Mouse (Mus musculus): ENCODE data around the gene Wsb1. TPM values are rescaled to one million over a fixed set of nuclear protein-coding genes. Genes with fewer than 3 reads are reported as not detected.
"Not testable (repeated sequence)": the region's sequence is repeated elsewhere in the genome, so short reads cannot be mapped to it uniquely, and the experiment has no call there.

Wsb1 gene
- total RNA-seq, 2 experiments from 2014 or later, result 40.9 to 48.5 TPM

DNA sequence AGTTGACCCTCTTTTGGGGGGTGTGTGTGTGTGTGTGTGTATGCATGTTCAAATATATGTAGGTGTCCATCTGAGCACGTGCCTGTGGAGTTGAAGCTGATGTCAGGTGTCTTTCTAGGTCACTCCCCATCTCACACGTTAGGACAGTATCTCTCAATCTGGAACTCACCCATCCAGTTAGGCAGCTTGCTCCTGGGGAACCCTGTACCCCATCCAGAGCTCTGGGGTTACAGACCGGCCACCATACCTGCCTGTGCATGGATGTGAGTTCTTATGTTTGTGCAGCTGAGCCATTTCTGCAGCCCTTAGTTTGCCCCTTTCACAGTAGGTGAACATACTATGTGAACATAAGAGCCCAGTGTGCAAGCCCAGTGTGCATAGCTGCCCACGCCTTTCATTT lies 18.6 kb upstream of the Wsb1 start:
- intact Hi-C loops (cut with DNase I), result no loop called here
- no peak for DNase-seq

DNA sequence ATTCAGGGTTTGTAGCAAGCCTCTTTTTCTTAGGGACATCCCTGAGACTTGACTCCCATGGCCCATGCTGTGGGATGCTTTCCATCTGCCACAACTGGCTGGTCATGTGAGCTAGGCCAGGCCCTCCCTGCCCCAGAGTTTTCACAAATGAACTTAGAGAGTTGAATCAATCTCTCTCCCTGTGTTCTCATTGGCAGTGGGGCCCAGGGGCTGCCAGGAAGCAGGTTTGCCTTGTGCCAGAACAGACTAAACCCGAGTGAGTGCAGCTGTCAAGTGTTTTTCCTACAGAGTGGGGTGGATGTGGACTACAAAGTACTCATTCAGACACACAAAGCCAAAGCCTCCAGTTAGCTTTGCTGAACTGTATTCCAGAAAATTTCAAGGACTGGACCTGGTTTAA lies 12.7 kb upstream of the Wsb1 start:
- peak; percentile 57 to 70 for DNase-seq

DNA sequence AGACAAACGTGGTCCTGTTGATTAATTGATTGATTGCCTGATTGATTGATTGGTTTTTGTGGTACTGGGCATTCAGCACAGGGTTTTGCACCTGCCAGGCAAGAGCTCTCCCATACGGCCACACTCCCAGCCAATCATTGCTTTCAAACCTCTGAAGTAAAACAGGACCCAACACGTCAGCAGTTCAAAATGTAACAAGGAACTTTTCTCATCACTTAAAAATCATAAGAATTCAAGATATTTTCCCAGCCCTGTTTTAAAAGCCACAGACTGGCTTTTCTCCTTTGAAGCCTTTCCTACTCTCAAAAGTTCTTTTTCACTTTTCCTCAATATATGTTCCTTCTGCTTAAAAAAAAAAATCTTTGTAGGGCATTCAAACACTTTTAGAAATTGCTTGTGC lies 9.9 kb upstream of the Wsb1 start:
- DNase-seq, result no peak
- intact Hi-C loops (cut with DNase I), result no loop called here

More for the DNA sequence above, 12.7 kb upstream of the Wsb1 start:
- intact Hi-C loops (cut with DNase I), result no loop called here

DNA sequence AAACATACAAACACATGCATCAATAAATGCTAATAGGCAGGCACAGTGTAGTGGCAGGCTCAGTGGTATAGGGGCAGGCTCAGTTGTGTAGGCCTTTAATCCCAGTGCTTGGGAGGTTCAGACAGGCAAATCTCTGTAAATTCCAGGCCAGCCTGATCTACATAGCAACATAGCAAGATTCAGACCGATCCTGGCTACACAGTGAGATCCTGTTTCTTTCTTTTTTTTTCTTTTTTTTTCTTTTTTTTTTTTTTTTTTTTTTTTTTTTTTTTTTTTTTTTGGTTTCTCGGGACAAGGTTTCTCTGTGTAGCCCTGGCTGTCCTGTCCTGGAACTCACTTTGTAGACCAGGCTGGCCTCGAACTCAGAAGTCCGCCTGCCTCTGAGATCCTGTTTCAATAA lies 5.7 kb upstream of the Wsb1 start:
- DNase-seq; intact Hi-C loops (cut with DNase I): not testable (repeated sequence)

DNA sequence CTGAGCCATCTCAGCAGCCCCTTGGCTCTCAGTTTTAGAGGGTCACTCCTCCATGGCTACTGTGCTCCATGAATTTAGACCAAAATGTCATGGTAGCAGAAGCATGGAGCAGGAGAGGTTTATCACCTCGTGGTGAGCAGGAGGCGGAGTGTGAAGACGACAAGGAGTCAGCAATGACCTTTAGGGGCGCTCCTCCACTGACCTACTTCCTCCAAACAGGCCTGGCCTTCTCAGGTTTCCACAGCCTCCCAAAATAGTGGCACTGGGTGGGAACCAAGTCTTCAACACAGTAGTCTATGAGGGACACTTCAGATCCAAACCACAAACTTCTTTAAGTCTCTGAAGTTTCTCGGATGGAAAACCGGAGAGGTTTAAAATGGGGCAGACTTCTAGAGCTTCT lies 4.3 kb upstream of the Wsb1 start:
- intact Hi-C loops (cut with DNase I), result no loop called here
- no peak for DNase-seq

DNA sequence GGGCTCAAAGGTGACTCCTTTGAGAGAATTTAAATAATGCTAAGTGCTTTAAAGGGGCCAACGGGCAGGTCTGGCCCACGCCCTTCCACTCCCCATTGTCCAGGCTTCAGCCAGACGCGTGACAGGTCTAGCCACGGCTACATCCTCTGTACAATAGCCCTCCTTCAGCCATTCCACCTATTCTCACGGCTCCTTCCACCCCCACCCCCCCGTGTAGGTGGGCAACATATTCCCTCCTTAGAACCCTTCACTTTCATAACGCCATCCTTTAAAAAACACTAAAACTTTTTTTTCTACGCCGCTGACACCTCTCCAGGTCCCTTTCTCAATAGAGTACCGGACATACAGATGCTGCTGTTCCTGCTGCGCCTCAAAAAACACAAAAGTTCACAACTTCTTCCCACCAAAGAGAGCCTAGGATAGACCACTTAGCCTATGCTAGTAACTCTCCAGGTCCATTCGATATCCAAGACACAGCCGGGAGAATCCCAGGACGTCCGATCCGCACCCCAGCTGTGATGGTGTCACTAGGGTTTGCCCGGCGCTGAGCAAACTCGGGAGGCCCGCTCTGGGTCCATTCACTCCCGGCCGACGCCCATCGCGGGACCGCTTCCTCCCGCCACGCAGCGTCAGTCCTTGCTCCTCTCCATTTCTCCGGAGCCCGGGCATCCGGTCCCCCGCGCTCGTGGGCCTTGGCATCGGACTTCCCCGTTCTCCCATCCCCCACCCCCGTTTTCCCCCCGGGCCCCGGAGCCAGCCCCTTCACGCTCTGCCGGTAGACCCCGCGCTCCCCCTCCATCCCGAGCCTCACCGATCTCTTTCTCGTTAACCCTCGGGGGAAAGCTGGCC lies 705 bp downstream of the Wsb1 start:
- DNase-seq, result peak; percentile 67 to 75
- intact Hi-C loops (cut with DNase I), result loop anchor here (2.0 kb wide), 1 partner anchor 37 kb away; no protein-coding TSS in a partner anchor

DNA sequence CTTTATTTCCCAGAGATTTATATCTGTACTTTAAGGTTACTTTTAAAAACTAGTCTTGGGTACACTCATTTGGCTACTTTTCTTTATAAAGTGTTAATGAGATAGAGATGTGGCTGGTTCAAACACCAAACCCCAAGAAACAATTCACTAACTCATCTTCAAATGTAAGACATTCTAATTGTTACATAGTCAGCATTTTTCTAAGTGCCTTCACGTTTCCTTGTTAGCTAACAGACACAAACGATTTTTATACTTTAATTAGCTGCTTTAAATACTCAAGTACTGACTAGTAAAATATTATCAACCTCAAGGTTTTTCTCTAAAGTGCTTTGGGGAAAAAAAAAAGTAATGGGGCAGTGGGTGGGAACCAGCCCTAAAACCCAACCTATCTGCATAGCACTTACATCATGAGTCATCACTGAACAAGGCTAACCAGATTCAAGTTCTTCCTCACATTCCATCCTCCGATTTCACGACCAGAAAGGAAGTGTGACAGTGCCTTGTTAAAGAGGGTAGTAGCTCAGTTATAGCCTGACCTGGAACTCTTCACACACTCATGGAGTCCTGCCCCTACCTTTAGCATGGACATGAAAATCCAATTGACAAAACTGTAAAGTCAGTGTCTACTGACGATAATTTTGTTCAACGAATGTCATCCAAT lies 1.5 kb downstream of the Wsb1 start:
- intact Hi-C loops (cut with DNase I), result loop anchor here (2.0 kb wide), 1 partner anchor 38 kb away; no protein-coding TSS in a partner anchor
- DNase-seq, result peak; percentile 29 to 40

DNA sequence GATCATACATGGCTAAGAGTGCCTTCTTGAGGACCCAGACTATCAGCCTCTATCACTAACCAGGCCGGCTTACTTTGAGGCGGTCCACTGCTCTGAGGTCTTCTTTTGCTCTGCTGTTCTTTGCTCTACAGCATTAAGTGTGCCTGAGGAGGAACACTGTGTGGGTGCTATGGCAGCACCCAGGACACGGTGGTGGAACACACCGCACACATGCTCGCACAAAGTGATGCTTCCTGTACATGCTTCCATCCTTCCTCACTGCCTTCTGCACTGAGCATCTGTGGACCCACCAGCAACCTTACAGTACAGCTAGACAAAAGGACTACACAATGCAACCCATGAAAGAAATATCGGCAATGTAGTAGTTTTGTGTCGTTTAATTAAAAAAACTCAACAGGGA lies 15.4 kb downstream of the Wsb1 start:
- DNase-seq, result no peak

DNA sequence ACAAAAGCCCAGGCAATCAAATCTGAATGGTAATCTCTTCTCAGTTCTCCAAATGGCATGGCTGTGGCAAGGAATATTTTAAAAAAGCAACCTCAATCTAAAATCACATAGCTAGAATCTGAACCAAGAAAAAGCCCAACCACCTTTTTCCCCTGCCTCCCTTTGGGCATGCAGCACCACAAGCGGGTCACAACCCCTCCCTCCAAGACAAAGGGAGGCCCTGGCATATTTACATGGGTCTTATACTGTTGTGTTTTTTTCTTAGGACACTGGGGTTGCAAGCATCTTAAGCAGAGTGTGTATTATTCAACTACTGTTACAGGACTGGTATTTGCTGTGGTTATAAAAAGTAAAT lies 16.1 kb downstream of the Wsb1 start:
- intact Hi-C loops (cut with DNase I), result no loop called here
- peak in 1 of 2 experiments; percentile 77 for DNase-seq

More for the DNA sequence above, 15.4 kb downstream of the Wsb1 start:
- intact Hi-C loops (cut with DNase I), result no loop called here

DNA sequence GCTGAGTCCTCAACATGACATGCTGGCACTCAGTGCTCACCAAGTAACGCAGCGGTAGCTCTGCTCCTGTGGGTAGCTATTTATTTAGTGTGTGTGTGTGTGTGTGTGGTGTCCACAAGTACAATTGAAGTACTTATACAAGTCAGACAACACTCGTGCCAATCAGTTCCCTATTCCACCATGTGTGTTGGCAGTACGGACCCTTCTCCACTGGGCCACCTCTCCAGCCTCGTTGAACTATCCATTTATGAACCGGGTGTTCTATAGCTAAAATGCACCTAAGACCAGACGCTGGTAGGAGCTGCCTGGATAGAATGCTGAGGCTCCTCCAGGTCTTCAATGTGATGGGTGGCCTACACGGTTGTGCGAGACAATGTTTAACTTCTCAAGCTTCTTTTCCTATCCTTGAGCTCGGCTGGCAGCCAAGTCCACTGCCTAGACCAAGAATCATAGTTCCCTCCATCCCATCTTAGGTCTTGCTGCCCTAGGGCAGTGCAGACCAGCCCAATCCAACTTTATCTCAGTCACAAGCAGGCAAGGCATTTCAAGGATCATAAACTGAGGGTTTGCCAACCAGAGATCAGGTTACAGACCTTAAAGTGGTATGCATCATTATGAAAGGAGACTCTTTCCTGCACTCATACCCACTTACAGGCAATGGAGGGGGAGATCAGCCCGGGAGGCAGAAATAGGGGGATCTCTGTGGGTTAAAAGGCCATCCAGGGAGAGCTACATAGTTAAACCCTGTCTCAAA lies 16.6 kb downstream of the Wsb1 start:
- DNase-seq, result peak; percentile 65 to 73

DNA sequence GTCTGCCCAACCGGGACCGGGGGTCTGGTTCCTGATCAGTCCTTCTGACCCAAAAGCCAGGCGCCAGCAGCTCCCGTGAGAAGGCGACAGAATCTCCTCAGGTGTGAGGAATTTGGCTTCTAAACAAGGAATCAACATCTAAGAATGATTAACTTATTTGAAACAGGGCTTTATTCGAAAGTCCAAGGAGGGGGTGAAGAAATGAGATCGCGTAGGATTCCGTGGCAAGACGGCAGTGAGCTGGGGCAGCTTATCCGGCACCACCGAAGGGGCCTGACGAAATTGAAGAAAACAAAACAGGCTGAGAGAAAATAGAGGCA lies 24.3 kb downstream of the Wsb1 start:
- DNase-seq, result no peak
- intact Hi-C loops (cut with DNase I), result no loop called here

More for the DNA sequence above, 16.6 kb downstream of the Wsb1 start:
- intact Hi-C loops (cut with DNase I), result no loop called here

DNA sequence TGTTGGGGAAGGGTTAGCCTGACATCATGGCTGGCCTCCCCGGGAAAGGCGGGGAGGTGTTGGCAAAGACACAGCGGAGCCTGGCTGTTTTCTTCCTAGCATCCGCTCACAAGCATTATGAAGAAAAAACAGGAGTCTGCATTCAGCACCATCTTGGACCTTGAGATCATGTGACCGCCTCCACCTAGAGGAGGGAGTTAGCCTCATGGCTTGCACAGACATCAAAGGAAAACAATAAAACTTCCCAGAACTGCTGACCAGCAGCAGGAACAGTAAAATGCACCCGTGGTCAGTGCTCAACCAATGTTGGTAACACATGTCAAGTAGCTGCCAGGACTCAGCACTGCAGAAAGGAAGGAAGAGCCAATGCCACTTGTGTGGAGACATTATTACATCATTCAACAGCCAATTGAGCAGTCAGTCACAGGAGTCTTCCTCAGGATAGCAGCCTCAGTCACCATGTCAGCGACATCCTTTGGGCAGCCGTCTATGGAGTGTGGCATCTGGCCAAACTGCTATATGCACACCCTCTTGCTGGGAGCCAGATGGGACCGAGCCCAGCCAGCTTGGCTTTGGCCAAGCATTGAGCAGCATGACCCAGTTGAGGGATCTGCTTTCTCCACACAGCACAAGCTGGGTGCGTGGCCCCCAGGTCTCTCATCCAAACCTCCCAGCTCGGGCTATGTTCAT lies 24.8 kb downstream of the Wsb1 start:
- DNase-seq, result peak; percentile 57 to 65
- intact Hi-C loops (cut with DNase I), result loop anchor here (5.0 kb wide), 1 partner anchor 198 kb away; no protein-coding TSS in a partner anchor

DNA sequence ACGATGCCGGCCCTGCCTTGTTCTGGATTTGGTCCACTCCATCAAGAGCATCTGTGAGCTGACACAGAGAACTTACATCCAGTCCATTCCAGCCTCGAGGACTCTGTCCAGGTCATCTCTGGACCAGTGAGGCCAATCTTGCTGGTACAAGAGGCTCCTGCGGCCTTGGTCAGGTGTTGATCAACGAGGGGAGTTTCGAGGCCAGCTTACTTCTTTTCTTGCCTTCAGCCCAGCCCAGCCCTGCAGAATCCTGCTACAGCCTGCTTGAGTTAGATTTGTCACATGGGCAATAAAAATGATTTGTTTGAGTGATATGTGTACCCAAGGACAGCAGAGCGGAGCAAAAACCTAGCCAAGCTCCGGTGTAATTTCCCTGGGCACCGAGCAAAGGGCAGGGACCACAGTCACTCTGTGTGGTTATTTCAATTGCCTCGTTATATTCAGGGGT lies 25.4 kb downstream of the Wsb1 start:
- intact Hi-C loops (cut with DNase I), result loop anchor here (5.0 kb wide), 1 partner anchor 198 kb away; no protein-coding TSS in a partner anchor
- DNase-seq, result no peak

DNA sequence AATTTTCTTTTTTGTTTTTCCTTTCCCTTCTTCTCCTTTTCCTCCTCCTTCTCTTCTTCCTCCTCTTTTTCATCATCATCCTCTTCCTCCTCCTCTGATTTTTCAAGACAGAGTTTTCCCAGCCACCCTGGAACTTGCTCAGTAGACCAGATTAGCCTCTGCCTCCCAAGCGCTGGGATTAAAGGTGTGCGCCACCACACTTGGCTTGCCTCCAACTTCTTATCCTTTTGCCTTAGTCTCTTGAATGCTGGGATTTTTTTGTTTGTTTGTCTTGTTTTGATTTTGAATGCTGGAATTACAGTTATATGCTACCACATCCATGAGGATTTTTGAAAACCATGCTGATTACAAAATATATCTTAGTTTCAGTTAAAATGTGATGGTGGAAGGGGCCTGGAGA lies 26.4 kb downstream of the Wsb1 start:
- intact Hi-C loops (cut with DNase I), result loop anchor here (5.0 kb wide), 1 partner anchor 199 kb away; no protein-coding TSS in a partner anchor

DNA sequence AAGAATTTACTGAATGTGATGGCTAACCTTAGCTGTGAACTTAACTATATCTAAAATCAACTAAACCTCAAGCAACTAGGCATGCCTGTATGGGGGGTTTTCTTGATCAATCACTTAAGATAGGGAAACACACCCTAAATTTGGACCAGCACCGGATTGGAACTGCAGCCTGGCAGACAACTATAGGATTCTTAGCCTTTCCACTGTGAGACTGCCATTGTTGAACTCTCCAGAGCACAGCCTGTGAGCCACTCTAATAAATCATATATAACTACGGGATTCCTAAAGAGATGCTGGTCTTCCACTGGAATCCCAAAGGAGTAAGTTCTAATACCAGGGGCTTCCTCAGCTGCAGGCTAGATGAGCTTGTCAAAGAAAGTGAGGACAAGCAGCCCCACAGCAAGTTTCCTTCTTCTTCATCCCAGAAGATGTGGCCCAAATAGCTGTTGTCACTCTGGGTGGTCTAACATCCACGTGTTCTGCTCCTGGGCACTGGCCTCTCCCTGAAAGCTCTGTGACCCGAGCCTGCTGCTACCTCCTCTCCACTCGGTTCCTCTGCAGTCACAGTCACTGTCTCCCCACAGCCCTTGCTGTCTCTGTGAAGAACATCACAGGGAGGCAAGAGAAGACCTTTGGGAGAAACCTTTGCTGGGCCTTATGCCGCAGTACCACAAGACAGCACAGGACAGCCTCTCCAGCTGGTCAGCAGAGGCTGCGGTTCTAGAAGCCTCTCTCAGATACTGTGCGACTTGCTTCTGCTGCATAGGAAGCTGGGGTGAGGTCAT lies 28.9 kb downstream of the Wsb1 start:
- intact Hi-C loops (cut with DNase I), result loop anchor here (5.0 kb wide), 1 partner anchor 202 kb away; no protein-coding TSS in a partner anchor
- DNase-seq, result peak; percentile 25 to 37

More for the DNA sequence above, 26.4 kb downstream of the Wsb1 start:
- DNase-seq, result no peak

DNA sequence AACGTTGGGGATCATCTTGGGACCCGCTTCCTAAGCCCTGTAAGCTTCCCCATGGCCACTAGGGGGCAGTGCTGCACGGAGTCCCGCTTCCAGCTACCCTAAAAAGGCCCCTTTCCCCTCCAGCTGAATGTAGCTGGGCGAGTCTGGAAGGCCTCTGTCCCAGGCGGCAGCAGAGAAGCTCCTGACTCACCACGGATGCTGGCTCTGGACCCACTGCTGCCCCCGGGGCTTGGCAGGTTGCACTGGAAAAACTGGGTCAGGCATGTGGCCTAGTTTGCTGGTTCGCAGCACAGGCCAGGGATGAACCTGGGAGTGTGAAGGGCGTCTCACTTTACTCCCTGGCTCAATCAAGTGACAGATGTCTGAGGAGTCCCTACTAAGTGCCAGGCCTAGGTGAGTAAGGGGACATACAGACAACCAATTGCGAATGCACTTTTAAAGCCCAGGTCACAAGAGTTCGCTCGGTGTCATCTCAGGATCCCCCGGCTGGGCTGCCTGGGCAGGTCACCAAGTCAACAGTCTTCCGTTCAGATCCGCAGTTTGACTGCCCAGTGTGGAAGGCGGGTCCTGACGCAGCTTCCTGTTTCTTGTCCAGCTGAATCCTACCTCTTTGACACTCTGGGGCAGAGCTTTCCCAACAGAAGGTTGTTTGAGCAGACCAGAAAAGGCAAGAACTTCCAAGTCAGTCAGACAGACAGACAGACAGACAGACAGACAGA lies 29.8 kb downstream of the Wsb1 start:
- DNase-seq, result peak; percentile 96
- intact Hi-C loops (cut with DNase I), result loop anchor here (1.0 to 5.0 kb wide), 3 partner anchors 66 to 203 kb away; no protein-coding TSS in a partner anchor

DNA sequence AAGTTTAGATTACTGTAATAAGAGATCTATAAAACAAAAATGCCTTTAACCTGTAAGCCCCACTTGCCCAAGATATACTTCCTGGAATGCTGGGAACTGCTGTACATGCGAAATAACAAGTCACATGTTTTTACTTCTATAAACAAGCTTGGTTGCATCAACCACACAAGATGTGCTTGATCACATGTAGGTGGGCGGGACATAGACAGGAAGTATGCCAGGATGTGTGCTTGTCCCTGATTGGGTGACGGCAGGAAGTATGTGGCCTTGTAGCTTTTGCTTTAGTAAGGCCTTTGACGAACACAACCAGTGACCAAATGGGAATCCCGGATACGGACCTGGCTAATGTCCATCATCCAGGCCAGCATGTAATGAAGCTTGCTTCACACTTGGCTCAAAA lies 31.1 kb downstream of the Wsb1 start:
- intact Hi-C loops (cut with DNase I), result no loop called here

DNA sequence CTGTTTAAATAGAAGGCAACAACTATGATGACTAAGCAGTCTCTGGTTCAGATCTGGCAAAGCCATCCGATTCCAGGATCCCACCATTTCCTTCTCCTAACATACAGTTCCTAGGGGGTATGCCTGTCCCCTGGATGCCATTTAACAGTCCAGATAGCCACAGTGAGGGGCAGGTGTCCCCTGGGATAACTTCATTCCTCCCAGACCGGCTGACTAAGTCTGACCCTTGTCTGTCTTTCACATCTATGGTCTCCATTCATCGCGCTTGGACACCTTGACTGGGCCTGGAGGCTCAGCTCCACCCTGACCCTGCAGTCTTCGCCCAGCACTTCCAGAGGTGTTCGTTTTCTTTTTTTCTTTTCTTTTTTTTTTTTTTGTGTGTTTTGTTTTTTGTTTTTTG lies 31.8 kb downstream of the Wsb1 start:
- DNase-seq, result no peak
- intact Hi-C loops (cut with DNase I), result no loop called here

More for the DNA sequence above, 31.1 kb downstream of the Wsb1 start:
- peak; percentile 53 to 68 for DNase-seq

DNA sequence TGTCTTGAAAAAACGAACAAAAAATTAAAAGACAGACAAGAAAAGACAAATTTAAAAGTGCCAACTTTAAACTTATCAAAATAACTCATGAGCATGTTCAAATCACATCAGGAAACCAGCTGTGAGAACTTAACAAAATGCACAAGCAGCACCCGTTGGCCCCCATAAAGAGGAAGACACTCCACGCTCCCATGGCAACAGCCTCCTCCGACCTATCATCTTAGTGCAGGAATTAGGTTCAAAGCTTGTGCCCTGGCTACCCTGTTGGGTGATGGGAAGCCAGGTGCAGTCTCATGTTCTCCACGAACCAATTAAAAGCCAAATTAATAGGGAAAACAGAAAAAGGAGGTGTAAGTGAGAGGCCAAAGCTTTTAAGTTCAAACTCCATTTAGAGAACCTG lies 32.8 kb downstream of the Wsb1 start:
- intact Hi-C loops (cut with DNase I), result no loop called here
- DNase-seq, result no peak

All from heart, postnatal 10 days (tissue).